Mouse (Mus musculus): ENCODE measurements around the gene Cdh15.
A peak's percentile ranks its signal among the peaks of the same experiment; 100 is the strongest.

Gene Cdh15

GRCm38 (mm10) chr8:122847829-122848561 lies at the start of gene Cdh15:
Gene Cdh15, plus strand, starts transcription at chr8:122847966.
- peak; percentile 44 to 55 for DNase-seq

- DNase-seq = no peak
Measured at GRCm38 (mm10) chr8:122803906-122804761, 43.6 kb upstream of the Cdh15 start.

DNA sequence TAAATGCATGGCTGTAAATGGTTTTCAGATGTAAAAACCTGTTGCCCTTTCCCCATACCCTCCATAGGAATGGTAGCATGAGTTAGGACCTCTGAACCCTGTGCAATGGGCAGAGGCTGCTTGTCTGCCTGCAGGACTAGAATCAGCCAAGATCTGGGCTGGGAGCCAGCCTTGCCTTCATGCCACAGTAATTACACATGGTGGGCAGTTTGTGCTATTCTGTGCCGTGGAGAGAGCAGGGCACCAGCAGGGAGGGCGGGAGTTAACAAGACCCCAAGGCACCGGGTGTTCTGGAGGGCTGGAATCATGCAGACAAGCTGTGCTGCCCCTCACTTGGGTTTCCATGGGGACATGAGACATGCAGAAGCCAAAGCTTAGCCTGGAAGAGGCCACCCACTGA lies 42.4 kb upstream of the Cdh15 start:
- no peak for DNase-seq

DNA sequence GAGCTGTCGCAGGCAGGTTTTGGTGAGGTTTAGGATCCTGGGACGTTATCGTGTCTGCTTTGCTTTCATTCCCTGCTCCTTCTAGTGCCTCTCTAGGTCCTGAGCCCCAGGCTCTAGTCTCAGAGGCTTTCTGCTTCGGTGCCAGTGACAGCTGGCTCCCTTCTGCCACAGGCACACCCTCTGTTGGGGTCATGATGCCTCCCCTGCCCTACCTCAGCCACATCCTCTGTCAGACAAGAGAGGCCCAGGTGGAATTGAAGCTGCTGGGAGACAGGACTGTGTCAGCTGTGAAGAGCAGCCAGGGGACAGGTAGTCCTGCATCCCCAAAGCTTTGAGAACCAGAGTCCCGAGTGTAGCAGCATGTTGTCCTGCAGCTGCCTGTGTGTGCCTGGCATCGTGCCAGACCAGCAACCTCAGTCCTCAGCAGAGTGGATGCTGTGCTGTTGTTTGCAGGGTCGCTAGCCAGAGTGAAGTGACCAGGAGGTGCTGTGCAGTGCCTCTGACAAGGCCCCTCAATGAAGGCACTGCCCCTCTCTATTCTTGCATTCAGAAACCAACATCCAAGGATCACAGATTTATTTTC lies 40.7 kb upstream of the Cdh15 start:
- DNase-seq = no peak

- no peak for DNase-seq
Measured at GRCm38 (mm10) chr8:122807907-122808306, 39.9 kb upstream of the Cdh15 start.

DNA sequence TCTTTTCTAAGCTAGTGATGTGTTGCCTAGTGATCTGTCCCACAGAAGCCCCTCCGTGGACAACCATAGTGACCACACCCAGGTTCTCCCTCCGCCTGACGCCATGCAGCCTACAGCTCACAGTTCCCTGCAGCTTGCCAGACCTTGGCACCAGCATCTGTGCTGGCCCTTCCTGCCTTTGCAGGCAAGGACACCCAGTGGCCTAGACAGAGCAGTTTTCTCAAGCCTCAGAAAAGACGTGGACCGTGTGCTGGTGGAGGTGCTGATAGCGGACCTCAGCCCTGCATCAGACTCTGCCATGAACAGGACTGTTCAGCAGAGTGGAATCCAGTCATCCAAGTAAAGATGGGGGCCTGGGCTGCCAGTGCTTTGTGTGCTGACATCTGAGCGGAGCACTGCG lies 37.4 kb upstream of the Cdh15 start:
- DNase-seq = no peak

DNA sequence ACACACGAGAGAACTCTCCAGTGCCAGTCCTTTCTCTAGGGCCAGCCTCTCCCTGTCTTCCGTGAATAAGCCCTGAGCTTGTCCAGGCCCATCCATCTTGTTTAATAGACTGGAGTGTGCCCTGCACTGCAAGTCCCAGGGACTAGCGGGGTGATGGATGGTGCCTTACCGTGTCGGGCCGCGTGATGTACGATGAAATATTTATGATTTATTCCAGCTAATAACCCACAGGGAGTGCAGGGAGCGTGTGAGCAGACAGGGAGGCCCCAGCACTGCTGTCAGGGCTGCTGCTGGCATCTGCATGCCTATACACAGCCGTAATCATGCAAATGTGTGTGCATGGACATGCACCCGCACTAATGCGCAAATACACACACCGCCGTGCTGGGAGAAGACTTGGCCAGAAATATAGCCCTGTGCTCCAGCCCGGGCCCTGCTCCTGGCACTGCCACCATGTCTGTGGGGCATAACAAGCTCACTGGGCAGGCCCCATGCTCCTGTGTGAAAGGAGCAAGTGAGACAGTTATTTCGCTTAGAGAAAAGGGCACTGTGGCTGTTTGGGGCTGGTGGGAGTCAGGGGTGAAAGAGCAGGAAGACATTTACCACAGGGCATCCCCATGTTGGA lies 35.8 kb upstream of the Cdh15 start:
- no peak for DNase-seq

DNA sequence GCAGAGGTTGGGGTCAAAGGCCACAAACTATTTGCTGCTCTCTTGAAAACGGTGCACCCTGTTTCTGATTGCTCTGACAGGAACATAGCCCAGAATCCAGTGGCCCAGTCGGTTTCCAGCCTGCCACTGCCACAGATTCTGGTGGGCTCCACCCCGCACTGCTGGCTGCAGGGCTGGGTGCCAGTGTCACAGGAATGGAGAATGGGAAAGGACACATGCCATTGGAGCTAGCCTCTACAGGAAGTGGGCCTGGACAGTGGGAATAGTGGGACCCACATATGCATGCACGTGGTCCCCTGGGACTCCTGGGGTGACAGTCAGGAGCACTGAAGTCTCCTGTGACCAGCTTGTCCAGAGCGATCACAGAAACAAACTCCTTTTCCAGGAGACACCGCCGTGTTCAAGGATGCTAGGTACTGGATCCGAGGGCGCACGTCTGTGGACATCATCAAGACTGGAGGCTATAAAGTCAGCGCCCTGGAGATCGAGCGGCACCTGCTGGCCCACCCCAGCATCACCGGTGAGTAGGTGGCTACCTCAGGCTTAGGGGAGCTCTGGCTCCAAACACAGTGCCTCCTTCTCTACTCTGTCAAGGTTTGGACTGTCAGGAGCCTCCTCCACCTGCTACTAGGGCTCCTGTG lies 35.0 kb upstream of the Cdh15 start:
- DNase-seq = no peak

- no peak for DNase-seq
Measured at GRCm38 (mm10) chr8:122814608-122815007, 33.2 kb upstream of the Cdh15 start.

- DNase-seq = no peak
Measured at GRCm38 (mm10) chr8:122816965-122817364, 30.8 kb upstream of the Cdh15 start.

DNA sequence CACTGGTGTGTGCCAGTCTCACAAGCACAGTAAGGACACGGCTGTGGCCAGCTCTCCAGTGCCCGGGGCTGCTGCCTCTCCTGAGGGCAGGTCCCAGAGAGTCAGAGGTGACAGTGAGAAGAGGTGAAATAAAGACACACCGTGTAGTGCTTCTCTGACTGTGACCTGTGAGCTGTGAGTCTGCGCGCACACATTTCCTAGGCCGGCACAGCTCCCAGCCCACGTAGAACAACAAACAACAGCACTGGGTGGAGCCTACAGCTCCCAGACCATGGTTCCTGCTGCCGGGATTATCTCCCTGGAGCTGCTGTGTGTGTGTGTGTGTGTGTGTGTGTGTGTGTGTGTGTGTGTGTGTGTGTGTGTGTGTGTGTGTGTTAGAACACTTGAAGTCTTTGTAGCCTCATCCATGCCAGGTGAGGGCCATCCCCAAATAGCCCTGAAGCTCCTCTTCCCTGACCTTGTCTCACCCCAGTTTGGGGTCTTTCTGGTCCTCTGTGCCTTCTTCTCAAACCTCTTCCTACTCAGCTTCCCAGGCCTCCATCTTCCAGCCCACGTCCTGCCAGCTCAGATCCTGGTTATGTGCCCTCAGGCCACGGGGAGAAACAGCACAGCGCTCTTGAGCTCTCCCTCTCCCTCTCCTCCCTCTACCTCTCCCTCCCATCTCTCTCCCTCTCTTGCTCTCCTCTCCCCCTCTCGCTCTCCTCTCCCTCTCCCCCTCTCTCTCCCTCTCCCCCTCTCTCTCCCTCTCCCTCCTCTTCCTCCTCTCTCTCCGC lies 29.9 kb upstream of the Cdh15 start:
- DNase-seq = no peak

GRCm38 (mm10) chr8:122819776-122820175 lies 28.0 kb upstream of the Cdh15 start:
- no peak for DNase-seq

DNA sequence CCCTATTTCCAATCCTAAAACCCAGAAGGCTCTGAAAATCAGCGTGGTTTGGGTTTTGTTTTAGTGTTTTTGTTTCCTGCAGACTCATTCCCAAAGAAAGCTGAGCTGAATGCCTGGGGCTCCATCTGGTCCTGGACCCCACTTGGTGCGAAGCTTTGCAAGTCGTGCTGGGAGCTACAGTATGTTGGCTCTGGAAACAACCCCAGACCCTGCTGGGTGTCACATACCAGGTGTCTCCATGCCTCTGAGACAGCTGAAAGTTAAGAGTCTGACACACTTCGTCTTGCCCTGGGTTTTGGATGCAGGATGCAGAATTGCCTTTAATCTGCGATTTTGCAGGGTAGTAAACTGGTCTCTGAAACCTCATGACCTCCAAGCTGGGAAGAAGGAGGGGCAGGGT lies 23.2 kb upstream of the Cdh15 start:
- no peak for DNase-seq

- DNase-seq = no peak
Measured at GRCm38 (mm10) chr8:122824986-122825385, 22.8 kb upstream of the Cdh15 start.

DNA sequence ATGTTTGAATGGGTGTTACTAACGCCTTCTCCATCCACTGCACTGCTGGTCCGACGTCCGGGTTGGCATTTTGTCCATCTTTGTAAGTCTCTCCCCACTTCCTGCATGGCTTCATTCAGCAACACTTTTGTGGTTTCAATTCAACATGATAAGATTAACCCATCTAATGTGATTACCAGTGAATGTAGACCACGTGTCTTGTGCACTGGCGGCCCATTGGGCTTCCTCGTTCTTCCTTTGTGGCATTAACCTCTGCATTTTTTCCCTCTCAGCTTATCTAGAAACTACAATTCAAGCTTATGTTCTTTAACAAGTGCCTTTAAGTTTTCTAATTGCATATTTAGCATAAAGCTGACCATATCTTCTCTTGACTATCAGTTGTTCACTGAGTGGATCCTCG lies 22.4 kb upstream of the Cdh15 start:
- no peak for DNase-seq

GRCm38 (mm10) chr8:122829396-122829795 lies 18.4 kb upstream of the Cdh15 start:
- DNase-seq = no peak

- peak; percentile 84 for DNase-seq
Measured at GRCm38 (mm10) chr8:122830349-122831061, 17.3 kb upstream of the Cdh15 start.

DNA sequence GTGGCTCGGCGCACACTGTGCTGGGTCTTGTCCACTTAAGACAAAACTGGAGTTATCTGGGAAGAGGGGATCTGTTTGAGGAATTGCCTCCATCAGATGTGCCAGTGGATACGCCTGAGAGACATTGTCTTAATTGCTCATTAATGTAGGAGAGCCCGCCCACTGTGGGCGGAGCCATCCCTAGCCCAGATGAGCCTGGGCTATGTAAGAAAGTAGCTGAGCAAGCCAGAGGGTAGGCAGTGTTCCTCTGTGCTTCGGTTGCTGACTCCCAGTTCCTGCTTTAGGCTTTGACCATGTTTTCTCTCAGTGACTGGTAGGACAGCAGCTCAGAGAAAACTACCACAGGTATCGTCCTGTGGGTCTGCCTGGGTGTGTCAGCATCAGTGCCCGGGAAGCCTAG lies 13.3 kb upstream of the Cdh15 start:
- DNase-seq = no peak

DNA sequence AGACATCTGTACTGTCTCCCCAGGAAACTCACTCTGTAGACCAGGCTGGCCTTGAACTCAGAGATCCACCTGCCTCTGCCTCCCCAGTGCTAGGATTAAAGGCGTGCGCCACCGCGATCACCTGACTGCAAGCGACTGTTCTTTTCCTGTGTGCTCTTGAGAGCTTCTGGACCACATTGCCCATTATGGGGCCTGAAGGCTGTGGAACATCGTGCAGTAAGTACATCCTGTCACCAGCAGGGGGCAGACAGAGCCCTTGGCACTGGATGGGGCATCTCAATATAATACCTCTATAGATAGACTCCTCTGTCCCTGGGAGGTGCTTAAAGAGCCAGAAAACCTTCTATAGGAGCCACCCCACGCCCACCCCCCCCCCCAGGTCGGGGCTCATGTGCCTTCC lies 12.8 kb upstream of the Cdh15 start:
- DNase-seq = peak; percentile 60 to 69

DNA sequence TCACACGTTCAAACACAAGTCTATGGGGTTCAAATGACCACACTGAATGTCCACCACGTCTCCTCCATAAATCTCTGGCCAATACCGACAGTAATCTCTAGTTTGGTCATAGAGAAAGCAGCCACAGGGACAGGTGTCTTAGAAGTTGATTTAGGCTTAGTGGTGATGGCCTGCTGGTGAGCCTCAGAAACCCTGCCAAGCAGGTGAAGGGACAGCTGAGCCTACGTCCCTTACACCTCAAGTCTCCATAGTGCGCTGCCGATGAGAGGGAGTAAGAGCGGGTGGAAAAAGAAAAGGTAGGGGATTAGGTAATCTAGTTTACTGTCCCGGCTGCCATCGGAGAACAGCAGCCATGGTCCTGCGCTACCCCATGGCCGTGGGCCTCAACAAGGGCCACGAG lies 11.6 kb upstream of the Cdh15 start:
- no peak for DNase-seq

DNA sequence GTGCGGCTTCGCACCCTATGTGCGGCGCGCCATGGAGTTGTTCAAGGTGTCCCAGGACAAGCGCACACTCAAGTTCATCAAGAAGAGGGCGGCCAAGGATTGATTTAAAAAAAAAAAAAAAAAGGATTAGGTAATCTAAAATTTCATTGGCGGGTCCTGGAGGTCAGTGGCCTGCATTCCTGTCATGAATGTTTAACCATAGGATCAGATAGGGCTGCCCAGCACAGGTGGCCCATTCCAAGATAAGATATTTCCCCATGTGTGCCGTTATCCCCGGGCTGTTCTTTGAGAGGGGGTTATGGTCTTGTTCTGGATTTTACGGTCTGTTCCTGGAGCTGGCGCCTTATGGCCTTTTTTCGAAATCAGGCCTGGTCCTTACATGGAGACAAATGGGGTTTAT lies 11.1 kb upstream of the Cdh15 start:
- DNase-seq = no peak

All from lung, adult 18-20 months (tissue).